Mouse (Mus musculus) forebrain, postnatal 0 days (tissue): ENCODE measurements around the gene Mpi. TPM values are rescaled to one million over a fixed set of nuclear protein-coding genes. Genes with fewer than 3 reads are reported as not detected.

Source experiments
- ATAC-seq: fragments of 200-750 bp; cut with Nextera tagmentation; 2 replicates; pipeline ENCODE4 v1.8.0; 2017; ENCODE audit warnings: mild to moderate bottlenecking, moderate library complexity
- DNase-seq: peaks from one replicate; pipeline ENCODE4 v3.0.0-alpha.2; 2015
- H3K27ac ChIP-seq: fragments of 300-500 bp; sonication (generic); 2 replicates; pipeline ENCODE4 v1.5.1; 2014; ENCODE audit warnings: low read depth, mild to moderate bottlenecking, antibody characterized with exemption, low read length, moderate library complexity, mixed read lengths
- H3K27me3 ChIP-seq: fragments of 300-500 bp; sonication (generic); 2 replicates; pipeline ENCODE4 v1.6.1; 2014; ENCODE audit warnings: mild to moderate bottlenecking, low read length, mixed read lengths; ENCODE audit not compliant: insufficient read depth
- H3K36me3 ChIP-seq: fragments of 300-500 bp; sonication (generic); 2 replicates; pipeline ENCODE4 v1.6.1; 2014; ENCODE audit warnings: mild to moderate bottlenecking, moderate library complexity; ENCODE audit not compliant: insufficient read depth
- H3K4me1 ChIP-seq: fragments of 300-500 bp; sonication (generic); 2 replicates; pipeline ENCODE4 v1.6.1; 2014; ENCODE audit warnings: antibody characterized with exemption; ENCODE audit not compliant: insufficient read depth
- H3K4me2 ChIP-seq: fragments of 300-500 bp; sonication (generic); 2 replicates; pipeline ENCODE4 v1.6.1; 2014; ENCODE audit warnings: low read depth, mild to moderate bottlenecking, moderate library complexity
- H3K4me3 ChIP-seq: fragments of 300-500 bp; sonication (generic); 2 replicates; pipeline ENCODE4 v1.5.1; 2014; ENCODE audit warnings: low read depth, low read length, mixed read lengths
- H3K9ac ChIP-seq: fragments of 300-500 bp; sonication (generic); 2 replicates; pipeline ENCODE4 v1.6.1; 2014; ENCODE audit warnings: mild to moderate bottlenecking
- H3K9me3 ChIP-seq: fragments of 300-500 bp; sonication (generic); 2 replicates; pipeline ENCODE4 v1.6.1; 2016; ENCODE audit warnings: low read length
- CTCF ChIP-seq: sonication (generic); IDR thresholded peaks from 2 replicates; pipeline ENCODE4 v1.5.1; 2016; ENCODE audit warnings: antibody characterized with exemption, control low read depth, low read depth
- WGBS: fragments of 180-500 bp; shearing (Covaris S2); extraction: QIAGEN DNeasy Blood & Tissue Kit; methylation state at CpG from one replicate; pipeline ENCODE4 v1.1.7; 2014; 5-methylcytosine and 5-hydroxymethylcytosine counted together
- polyA plus RNA-seq: library from polyadenylated mRNA; unstranded; fragments of >200 nt; fragmentation: Nextera tagmentation; extraction: Ambion mirVana; gene quantifications from 2 replicates; pipeline ENCODE4 v1.2.1, GENCODE M21; 2015
- total RNA-seq: library from RNA; depleted of rRNA; stranded (reverse); fragments of >200 nt; gene quantifications from 2 replicates; pipeline ENCODE4 v1.2.3, GENCODE M21; 2014

The Mpi gene
- total and polyA plus RNA-seq, 2 experiments from 2014 or later, result 46.1 to 49.3 TPM

DNA sequence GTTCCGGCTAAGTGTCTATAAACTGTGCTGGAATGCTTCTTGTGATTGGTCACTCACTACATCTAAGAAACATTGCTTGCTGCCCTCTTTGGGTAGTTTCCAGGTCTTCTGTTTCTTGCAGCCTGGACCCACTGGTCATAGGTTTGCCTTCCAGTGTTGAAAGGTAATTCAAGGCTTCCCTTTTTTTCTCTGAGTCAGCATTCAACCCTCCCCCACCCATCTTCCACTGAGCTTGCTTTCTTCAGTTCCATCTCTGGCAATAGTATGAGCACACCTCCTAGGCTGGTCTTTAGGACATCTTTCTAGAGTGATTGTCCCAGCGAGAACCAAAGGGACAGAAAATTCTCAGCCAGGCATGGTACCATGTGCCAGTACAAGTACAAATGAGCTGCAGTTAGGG is 13.0 kb downstream of the Mpi start:
- peaks cover 9% of the 10 kb centered on the region for H3K4me1 ChIP-seq
- H3K36me3 ChIP-seq, result peaks cover 41% of the 10 kb centered on the region
- H3K4me2 ChIP-seq, result no peak overlapping the region
- DNase-seq (no peak), ATAC-seq (no peak)
- TF ChIP-seq CTCF, result no peak
- no peaks in the 10 kb centered on the region for H3K9me3 ChIP-seq
- no peak overlapping the region for H3K27ac ChIP-seq
- no peaks in the 10 kb centered on the region for H3K27me3 ChIP-seq
- 95% methylated on average over 2 of the region's 2 CpGs for WGBS
- H3K4me3 ChIP-seq, result no peak overlapping the region
- no peak overlapping the region for H3K9ac ChIP-seq

DNA sequence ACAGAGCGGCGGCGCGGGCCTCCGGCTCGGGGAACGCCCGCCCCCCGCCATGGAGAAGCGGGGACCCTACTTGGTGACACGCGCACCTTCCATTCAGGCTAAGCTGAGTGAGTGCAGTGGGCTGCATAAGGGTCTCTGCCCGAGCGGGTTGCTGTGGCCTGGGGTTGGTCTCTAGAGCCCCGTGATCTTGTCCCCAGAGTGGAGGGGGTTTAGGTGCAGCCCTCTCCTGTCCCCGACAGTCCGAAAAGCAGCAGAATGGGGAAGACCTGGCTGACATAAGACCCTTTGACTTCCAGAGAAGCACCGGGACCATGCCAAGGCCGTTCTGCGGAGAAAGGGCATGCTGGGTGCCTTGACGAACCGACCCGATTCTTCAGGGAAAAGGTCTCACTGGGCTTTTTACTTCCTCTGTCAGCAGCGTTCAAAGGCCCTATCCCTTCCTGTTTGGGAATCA is 14.8 kb downstream of the Mpi start:
- Histone ChIP-seq H3K4me3 (peak overlapping the region; percentile 84), H3K9ac (peak overlapping the region; percentile 84), H3K27me3 (no peaks in the 10 kb centered on the region), H3K4me2 (peak overlapping the region; percentile 70), H3K27ac (peak overlapping the region; percentile 91), H3K36me3 (peaks cover 45% of the 10 kb centered on the region), H3K4me1 (peaks cover 9% of the 10 kb centered on the region), H3K9me3 (no peaks in the 10 kb centered on the region)
- no peak for TF ChIP-seq CTCF
- WGBS, result 1% methylated on average over 23 of the region's 24 CpGs
- ATAC-seq (peak; percentile 76), DNase-seq (peak; percentile 56)

DNA sequence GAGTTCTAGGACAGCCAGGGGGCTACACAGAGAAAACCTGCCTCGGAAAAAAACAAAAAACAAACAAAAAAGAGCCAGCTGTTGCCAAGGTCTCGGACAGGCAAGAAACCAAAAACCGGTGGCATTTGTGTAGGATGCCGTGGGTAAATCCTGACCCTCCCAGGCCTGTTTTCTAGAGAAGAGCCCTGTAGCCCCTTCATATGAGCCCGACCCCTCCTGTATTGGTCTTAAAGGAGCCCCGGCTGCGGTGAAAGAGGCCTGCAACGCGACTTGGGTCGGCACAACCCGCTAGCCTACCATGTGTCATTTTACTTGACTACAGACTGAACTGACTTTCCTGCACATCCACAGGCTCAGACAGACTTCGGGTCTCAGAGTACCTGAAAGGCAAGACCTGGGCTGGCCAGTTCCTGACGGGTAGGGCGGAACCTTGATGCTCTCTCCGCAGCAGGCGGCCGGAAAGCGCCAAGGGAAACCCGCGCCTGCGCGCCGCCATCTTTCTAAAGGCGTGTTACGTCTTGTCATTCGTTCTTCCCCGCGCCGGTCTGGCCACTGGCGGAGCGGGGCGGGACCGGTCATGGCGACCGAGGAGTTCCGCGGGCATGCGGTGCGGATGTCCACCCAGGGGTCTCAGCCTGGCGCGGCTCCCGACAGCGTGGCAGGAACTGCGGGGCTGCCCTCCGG is 15.4 kb downstream of the Mpi start, which contains the start of gene Fam219b:
TSS of gene Fam219b (plus strand) at position 485 of the 684 bp plus-strand sequence.
- Histone ChIP-seq H3K27ac (peak within 1 kb of the TSS; percentile 91), H3K36me3 (peaks cover 45% of the 10 kb centered on the region), H3K4me2 (peak within 1 kb of the TSS; percentile 70), H3K4me3 (peak within 1 kb of the TSS; percentile 84), H3K27me3 (no peaks in the 10 kb centered on the region), H3K4me1 (peaks cover 9% of the 10 kb centered on the region), H3K9me3 (no peaks in the 10 kb centered on the region), H3K9ac (peak within 1 kb of the TSS; percentile 84)
- WGBS, result 1% methylated on average over 44 of the region's 45 CpGs
- ATAC-seq (peak; percentile 95), DNase-seq (peak; percentile 93)
- no peak for TF ChIP-seq CTCF

DNA sequence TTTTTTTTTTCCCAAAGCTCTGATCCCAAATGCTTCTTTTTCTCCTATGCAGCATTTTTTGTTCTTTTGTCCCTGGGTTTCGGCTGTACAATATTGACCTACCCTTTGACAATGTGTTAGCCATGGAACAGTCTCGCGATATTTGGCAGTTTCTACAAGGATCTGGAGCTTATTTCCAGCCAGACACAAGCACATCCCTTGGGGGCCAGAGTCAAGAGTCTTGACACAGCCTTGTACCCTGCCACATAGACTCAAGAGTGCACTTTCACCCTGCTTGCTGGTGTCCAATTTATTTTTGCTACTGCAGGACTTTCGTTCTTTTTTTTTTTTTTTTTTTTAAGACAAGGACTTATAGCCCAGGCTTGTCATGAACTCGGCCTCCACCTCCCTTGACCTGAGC is 16.2 kb downstream of the Mpi start:
- Histone ChIP-seq H3K4me1 (peaks cover 9% of the 10 kb centered on the region), H3K4me3 (peak overlapping the region; percentile 84; the same call in 1 of the 2 replicates), H3K9me3 (no peaks in the 10 kb centered on the region), H3K36me3 (peaks cover 49% of the 10 kb centered on the region), H3K27ac (no peak overlapping the region), H3K27me3 (no peaks in the 10 kb centered on the region), H3K9ac (no peak overlapping the region), H3K4me2 (peak overlapping the region; percentile 70)
- ATAC-seq, result no peak
- no peak for DNase-seq
- WGBS, result 90% methylated on average over 5 of the region's 5 CpGs
- no peak for TF ChIP-seq CTCF

DNA sequence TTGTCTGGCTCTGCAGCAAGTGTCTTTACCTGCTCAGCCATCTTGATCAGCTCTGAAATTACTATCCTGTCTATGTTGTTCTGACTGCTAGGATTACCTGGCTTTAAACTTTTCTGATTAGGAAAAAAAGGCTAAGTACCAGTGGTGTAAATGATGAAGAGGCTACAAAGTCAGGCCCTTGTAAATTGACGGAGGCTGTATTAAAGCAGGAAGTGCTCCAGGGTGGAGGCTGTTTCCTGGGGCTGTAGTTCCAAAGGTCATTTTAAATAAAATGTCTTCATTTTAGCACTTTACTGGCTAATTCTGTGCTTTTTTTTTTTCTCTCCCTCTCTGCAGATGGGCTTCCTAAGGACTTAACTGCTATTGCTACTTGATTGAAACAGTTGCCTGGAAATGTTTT is 20.6 kb downstream of the Mpi start:
- no peak overlapping the region for H3K4me2 ChIP-seq
- peaks cover 5% of the 10 kb centered on the region; the same call in 1 of the 2 replicates for H3K4me1 ChIP-seq
- WGBS, result 87% methylated on average over 1 of the region's 1 CpGs
- no peak for DNase-seq
- H3K9ac ChIP-seq, result no peak overlapping the region
- no peak overlapping the region for H3K4me3 ChIP-seq
- TF ChIP-seq CTCF, result no peak
- H3K27ac ChIP-seq, result no peak overlapping the region
- H3K9me3 ChIP-seq, result no peaks in the 10 kb centered on the region
- ATAC-seq, result no peak
- no peaks in the 10 kb centered on the region for H3K27me3 ChIP-seq
- H3K36me3 ChIP-seq, result peaks cover 40% of the 10 kb centered on the region

DNA sequence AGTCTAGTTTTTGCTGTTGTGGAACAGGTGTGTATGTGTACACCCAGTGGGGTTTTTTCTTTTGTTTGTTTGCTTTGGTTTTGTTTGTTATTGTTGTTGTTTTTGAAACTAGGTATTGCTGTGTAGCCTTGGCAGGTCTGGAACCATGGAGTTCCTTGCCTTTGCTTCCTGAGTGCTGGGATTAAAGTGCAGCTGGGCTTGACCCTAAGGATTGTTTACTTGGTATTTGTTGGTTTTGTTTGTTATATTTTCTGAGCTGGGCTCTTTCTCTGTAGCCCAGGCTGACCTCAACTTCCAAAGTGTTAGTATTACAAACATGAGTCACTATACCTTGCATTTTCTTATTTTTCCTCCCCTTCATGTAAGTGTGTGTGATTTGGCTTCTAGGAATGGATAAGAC is 26.1 kb downstream of the Mpi start:
- H3K4me2 ChIP-seq, result no peak overlapping the region
- H3K4me3 ChIP-seq, result no peak overlapping the region
- peaks cover 20% of the 10 kb centered on the region; the same call in 1 of the 2 replicates for H3K4me1 ChIP-seq
- H3K9ac ChIP-seq, result no peak overlapping the region
- H3K36me3 ChIP-seq, result peaks cover 9% of the 10 kb centered on the region
- H3K27ac ChIP-seq, result no peak overlapping the region
- ATAC-seq (no peak), DNase-seq (no peak)
- H3K27me3 ChIP-seq, result no peaks in the 10 kb centered on the region
- H3K9me3 ChIP-seq, result no peaks in the 10 kb centered on the region
- no peak for TF ChIP-seq CTCF

DNA sequence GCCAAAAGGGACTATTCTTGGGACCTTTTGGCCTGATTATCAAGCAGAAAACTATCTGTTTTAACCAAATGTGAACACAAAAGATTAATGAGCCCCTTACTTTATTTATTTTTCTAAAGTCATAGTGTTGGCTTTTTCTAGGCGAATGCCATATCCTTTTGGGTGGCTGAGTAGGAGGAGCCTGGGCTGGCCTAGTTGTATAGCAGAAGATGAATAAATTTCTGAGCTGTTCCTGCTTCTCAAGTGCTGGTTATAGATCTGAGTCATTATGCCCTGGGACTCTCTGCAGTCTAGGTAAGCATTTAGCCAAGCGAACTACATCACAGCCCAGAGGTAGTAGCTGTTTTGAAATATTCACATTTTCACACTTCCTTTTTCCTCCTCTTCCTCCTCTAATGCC is 27.0 kb downstream of the Mpi start:
- peaks cover 3% of the 10 kb centered on the region; the same call in 1 of the 2 replicates for H3K36me3 ChIP-seq
- WGBS, result 80% methylated on average over 2 of the region's 2 CpGs
- TF ChIP-seq CTCF, result no peak
- no peaks in the 10 kb centered on the region for H3K9me3 ChIP-seq
- no peak for DNase-seq
- peaks cover 20% of the 10 kb centered on the region; the same call in 1 of the 2 replicates for H3K4me1 ChIP-seq
- no peak overlapping the region for H3K27ac ChIP-seq
- H3K4me2 ChIP-seq, result no peak overlapping the region
- no peak overlapping the region for H3K4me3 ChIP-seq
- H3K27me3 ChIP-seq, result no peaks in the 10 kb centered on the region
- no peak for ATAC-seq
- H3K9ac ChIP-seq, result no peak overlapping the region
